Comparison of ENCODE assay signal across 10 mouse cellular contexts in the genomic region with DNA sequence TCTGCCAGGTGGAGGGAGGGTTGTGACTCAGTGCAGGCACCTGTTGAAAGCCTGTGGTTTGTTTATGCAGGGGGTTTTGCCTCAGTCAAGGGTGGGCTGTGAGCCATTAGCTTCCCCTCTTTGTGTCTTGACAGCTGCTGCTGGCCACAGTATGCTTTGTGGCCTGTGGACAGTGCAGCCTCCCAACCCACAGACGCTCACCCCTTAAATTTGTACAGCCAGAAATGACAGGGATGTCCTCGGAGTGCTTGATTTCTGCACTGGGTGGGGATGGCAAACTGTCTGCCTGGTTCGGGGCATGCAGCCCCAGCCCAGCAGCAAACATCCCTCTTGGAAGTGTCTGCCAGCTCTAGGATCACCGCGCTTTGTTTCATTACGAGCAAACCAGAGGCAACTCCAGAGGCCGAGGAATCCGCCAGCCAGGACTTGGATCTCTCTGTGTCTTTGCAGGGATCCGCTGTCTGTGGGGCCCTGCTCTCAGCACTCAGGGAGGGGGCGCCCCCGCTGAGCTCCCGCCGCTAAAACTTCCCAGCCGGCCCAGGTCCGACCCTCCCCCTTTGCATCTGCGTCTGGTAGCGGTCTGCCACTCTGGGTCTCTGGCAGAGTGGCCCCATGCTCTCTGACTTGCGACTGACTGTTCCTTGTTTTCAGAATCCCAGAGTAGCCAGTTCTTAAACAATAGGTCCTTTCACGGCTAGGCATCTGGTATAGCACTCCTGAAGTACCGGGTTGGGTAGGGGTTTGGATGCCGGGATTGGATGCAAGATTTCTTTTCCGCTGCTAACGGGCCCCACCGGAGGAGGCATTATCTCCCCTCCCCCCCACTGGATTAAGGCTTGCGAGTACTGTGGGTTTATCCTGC. TPM values are rescaled to one million over a fixed set of nuclear protein-coding genes. Genes with fewer than 3 reads are reported as not detected.
DNase-seq lines count a peak whose midpoint lies in the region; ATAC-seq lines count a peak whose summit lies in the region.
"Not testable (repeated sequence)": the region's sequence is repeated elsewhere in the genome, so short reads cannot be mapped to it uniquely, and the experiment has no call there.
"Had no signal": no experiment of that assay in that cellular context is flagged by ENCODE, and none has a peak within 500 bp of the region (broad histone marks: within the 10 kb centered on the region; RNA-seq: fewer than 3 reads in every experiment).

A gene (plus strand): TSS at position 207 of the 862 bp plus-strand sequence.

- H3K36me3 ChIP-seq in embryonic facial prominence, embryonic 12.5 days; forebrain, embryonic 14.5 days (ENCODE audit: control insufficient read depth, insufficient read depth, low read length); heart, embryonic 14.5 days (ENCODE audit: control insufficient read depth, insufficient read depth, low read length); hindbrain, embryonic 14.5 days (replicated peaks; ENCODE audit: control insufficient read depth, insufficient read depth); kidney, embryonic 14.5 days (ENCODE audit: control insufficient read depth, insufficient read depth, low read length); limb, embryonic 15.5 days; midbrain, embryonic 14.5 days (ENCODE audit: control insufficient read depth, insufficient read depth, low read length); neural tube, embryonic 15.5 days: not testable (repeated sequence)

- not testable (repeated sequence) for H3K9ac ChIP-seq in embryonic facial prominence, embryonic 12.5 days; forebrain, embryonic 14.5 days (ENCODE audit: low read length); heart, embryonic 14.5 days (ENCODE audit: low read length); hindbrain, embryonic 14.5 days; kidney, embryonic 14.5 days (ENCODE audit: low read depth, low read length); limb, embryonic 15.5 days; midbrain, embryonic 14.5 days (replicated peaks; ENCODE audit: low read length); neural tube, embryonic 15.5 days (replicated peaks)

- not testable (repeated sequence) for H3K27me3 ChIP-seq in embryonic facial prominence, embryonic 12.5 days; forebrain, embryonic 14.5 days (replicated peaks; ENCODE audit: control insufficient read depth, insufficient read depth, low read length); heart, embryonic 14.5 days (ENCODE audit: control insufficient read depth, insufficient read depth, low read length); hindbrain, embryonic 14.5 days (ENCODE audit: control insufficient read depth, insufficient read depth, low read length); kidney, embryonic 14.5 days (ENCODE audit: control insufficient read depth, insufficient read depth, low read length); limb, embryonic 15.5 days; midbrain, embryonic 14.5 days (ENCODE audit: control insufficient read depth, insufficient read depth, low read length); neural tube, embryonic 15.5 days (replicated peaks)

- H3K4me3 ChIP-seq in embryonic facial prominence, embryonic 12.5 days; forebrain, embryonic 14.5 days (ENCODE audit: low read depth, low read length); heart, embryonic 14.5 days (ENCODE audit: control insufficient read depth in 1 of 2, insufficient read depth in 1 of 2, low read depth in 1 of 2, low read length in 2 of 2); hindbrain, embryonic 14.5 days (replicated peaks; ENCODE audit: low read length); kidney, embryonic 14.5 days (ENCODE audit: low read length); limb, embryonic 15.5 days; midbrain, embryonic 14.5 days (replicated peaks; ENCODE audit: low read depth, low read length); neural tube, embryonic 15.5 days (replicated peaks): not testable (repeated sequence)

- H3K9me3 ChIP-seq in embryonic facial prominence, embryonic 12.5 days; forebrain, embryonic 14.5 days (replicated peaks; ENCODE audit: control insufficient read depth, low read length); heart, embryonic 14.5 days (ENCODE audit: control insufficient read depth, low read length); hindbrain, embryonic 14.5 days (ENCODE audit: control insufficient read depth, low read length); kidney, embryonic 14.5 days (ENCODE audit: control insufficient read depth, low read length); limb, embryonic 15.5 days; midbrain, embryonic 14.5 days (ENCODE audit: control insufficient read depth, low read length); neural tube, embryonic 15.5 days (replicated peaks): not testable (repeated sequence)

- not testable (repeated sequence) for DNase-seq in forebrain, embryonic 14.5 days (ENCODE audit: low spot score); hindbrain, embryonic 14.5 days (ENCODE audit: low spot score); midbrain, embryonic 14.5 days

- no CpG with 5 or more reads among the region's 25 CpGs for WGBS in embryonic facial prominence, embryonic 12.5 days
- WGBS in forebrain, embryonic 14.5 days = no CpG with 5 or more reads among the region's 25 CpGs
- WGBS in heart, embryonic 14.5 days = no CpG with 5 or more reads among the region's 25 CpGs
- no CpG with 5 or more reads among the region's 25 CpGs for WGBS in hindbrain, embryonic 14.5 days
- no CpG with 5 or more reads among the region's 25 CpGs for WGBS in kidney, embryonic 14.5 days
- no CpG with 5 or more reads among the region's 25 CpGs for WGBS in limb, embryonic 15.5 days
- no CpG with 5 or more reads among the region's 25 CpGs for WGBS in midbrain, embryonic 14.5 days
- no CpG with 5 or more reads among the region's 25 CpGs for WGBS in neural tube, embryonic 15.5 days

- not testable (repeated sequence) for H3K4me2 ChIP-seq in embryonic facial prominence, embryonic 12.5 days (replicated peaks); forebrain, embryonic 14.5 days (ENCODE audit: low read length); heart, embryonic 14.5 days (ENCODE audit: low read length); hindbrain, embryonic 14.5 days (replicated peaks); kidney, embryonic 14.5 days (replicated peaks; ENCODE audit: low read depth, low read length); limb, embryonic 15.5 days; midbrain, embryonic 14.5 days (ENCODE audit: low read length); neural tube, embryonic 15.5 days

- H3K27ac ChIP-seq in embryonic facial prominence, embryonic 12.5 days; forebrain, embryonic 14.5 days (ENCODE audit: low read depth, low read length); heart, embryonic 14.5 days (replicated peaks in 1 of 2; ENCODE audit: control insufficient read depth in 1 of 2, insufficient read depth in 1 of 2, low read depth in 2 of 2, low read length in 2 of 2); hindbrain, embryonic 14.5 days; kidney, embryonic 14.5 days (ENCODE audit: low read depth, low read length); limb, embryonic 15.5 days; midbrain, embryonic 14.5 days (replicated peaks; ENCODE audit: low read depth, low read length); neural tube, embryonic 15.5 days (replicated peaks): not testable (repeated sequence)

- not testable (repeated sequence) for H3K4me1 ChIP-seq in embryonic facial prominence, embryonic 12.5 days; forebrain, embryonic 14.5 days (ENCODE audit: control insufficient read depth, insufficient read depth, low read length); heart, embryonic 14.5 days (ENCODE audit: control insufficient read depth in 2 of 2, insufficient read depth in 2 of 2, low read length in 2 of 2); hindbrain, embryonic 14.5 days (replicated peaks; ENCODE audit: control insufficient read depth, insufficient read depth, low read length); kidney, embryonic 14.5 days (ENCODE audit: control insufficient read depth, insufficient read depth, low read length); limb, embryonic 15.5 days; midbrain, embryonic 14.5 days (ENCODE audit: control insufficient read depth, insufficient read depth, low read length); neural tube, embryonic 15.5 days

- peak; percentile 88 for ATAC-seq in embryonic facial prominence, embryonic 12.5 days (ENCODE audit: insufficient number of reproducible peaks, insufficient read depth, low FRiP score, low TSS enrichment)
- peak; percentile 93 for ATAC-seq in forebrain, embryonic 14.5 days
- peak; percentile 72; the same call in 1 of the 2 replicates for ATAC-seq in heart, embryonic 14.5 days (ENCODE audit: insufficient number of reproducible peaks, insufficient read depth, low FRiP score, low read depth)
- peak; percentile 94 for ATAC-seq in hindbrain, embryonic 14.5 days (ENCODE audit: low FRiP score)
- peak; percentile 92 for ATAC-seq in kidney, embryonic 14.5 days (ENCODE audit: low FRiP score, low TSS enrichment)
- 0 out of 2 replicates have a peak, but pooled peaks have one; percentile 55 for ATAC-seq in limb, embryonic 15.5 days (ENCODE audit: insufficient number of reproducible peaks, low FRiP score, low TSS enrichment, low read depth)
- ATAC-seq in midbrain, embryonic 14.5 days (ENCODE audit: low FRiP score, low TSS enrichment) = peak; percentile 92
- ATAC-seq in neural tube, embryonic 15.5 days (ENCODE audit: low FRiP score) = peak; percentile 81

RNA-seq across cellular contexts. Expression of the gene that starts here (rescaled TPM):
- polyA plus RNA-seq in embryonic facial prominence, embryonic 12.5 days (2016; fragmentation: Nextera tagmentation; extraction: Ambion mirVana) = 1.9 and 3.1 TPM in 2 replicates
- polyA plus RNA-seq in forebrain, embryonic 14.5 days (2014; fragmentation: Nextera tagmentation; extraction: Ambion mirVana) = 2.9 and 3.2 TPM in 2 replicates
- 0.51 TPM in 1 of 2 replicates, not detected in the other for polyA plus RNA-seq in heart, embryonic 14.5 days (2014; fragmentation: Nextera tagmentation; extraction: Ambion mirVana)
- polyA plus RNA-seq in hindbrain, embryonic 14.5 days (2014; fragmentation: Nextera tagmentation; extraction: Ambion mirVana) = 0.66 and 0.70 TPM in 2 replicates
- polyA plus RNA-seq in kidney, embryonic 14.5 days (2014; fragmentation: Nextera tagmentation; extraction: Ambion mirVana) = 0.69 TPM in 1 of 2 replicates, not detected in the other
- 0.26 and 2.3 TPM in 2 replicates for polyA plus RNA-seq in limb, embryonic 15.5 days (2015; fragmentation: Nextera tagmentation; extraction: Ambion mirVana)
- polyA plus RNA-seq in midbrain, embryonic 14.5 days (2014; fragmentation: Nextera tagmentation; extraction: Ambion mirVana) = 1.2 and 3.6 TPM in 2 replicates
- polyA plus RNA-seq in neural tube, embryonic 15.5 days (2015; fragmentation: Nextera tagmentation; extraction: Ambion mirVana) = 2.4 and 2.6 TPM in 2 replicates
- polyA plus RNA-seq: liver, embryonic 15.5 days; spleen, adult 2 months had no signal

Comparison
In these comparisons a context has a peak if more than half of its experiments do, and no peak if none do; other contexts are left out.
1. Peak in ATAC-seq in heart, embryonic 14.5 days; RNA of the gene not detected or under 1 TPM.
2. Peak in ATAC-seq in hindbrain, embryonic 14.5 days; RNA of the gene not detected or under 1 TPM.
3. Peak in ATAC-seq in kidney, embryonic 14.5 days; RNA of the gene not detected or under 1 TPM.